Mouse (Mus musculus) kidney, postnatal 10 days (tissue): ENCODE measurements at regions not wholly inside any gene's neighbourhood (a gene's known extent, or its start where the extent isn't known, plus 50 kb on each side); places are given as distances from the start of the nearest gene placed in this dataset.

Source experiments
- DNase-seq: peaks from one replicate; pipeline ENCODE4 v3.0.0; 2021; ENCODE audit warnings: mixed read lengths

DNA sequence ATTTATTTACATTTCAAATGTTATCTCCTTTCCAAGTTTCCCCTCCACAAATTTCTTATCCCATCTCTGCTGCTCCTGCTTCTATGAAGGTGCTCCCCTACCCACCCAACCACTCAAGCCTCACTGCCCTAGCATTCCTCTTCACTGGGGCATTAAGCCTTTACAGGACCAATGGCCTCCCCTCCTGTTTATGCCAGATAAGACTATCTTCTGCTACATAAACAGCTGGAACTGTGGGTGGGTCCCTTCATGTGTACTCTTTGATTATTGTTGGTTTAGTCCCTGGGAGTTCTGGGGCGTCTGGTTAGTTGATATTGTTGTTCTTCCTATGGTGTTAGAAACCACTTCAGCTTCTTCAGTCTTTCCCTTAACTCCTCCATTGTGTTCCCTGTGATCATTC lies 1164.1 kb upstream of the Got2 start:
- no peak for DNase-seq

DNA sequence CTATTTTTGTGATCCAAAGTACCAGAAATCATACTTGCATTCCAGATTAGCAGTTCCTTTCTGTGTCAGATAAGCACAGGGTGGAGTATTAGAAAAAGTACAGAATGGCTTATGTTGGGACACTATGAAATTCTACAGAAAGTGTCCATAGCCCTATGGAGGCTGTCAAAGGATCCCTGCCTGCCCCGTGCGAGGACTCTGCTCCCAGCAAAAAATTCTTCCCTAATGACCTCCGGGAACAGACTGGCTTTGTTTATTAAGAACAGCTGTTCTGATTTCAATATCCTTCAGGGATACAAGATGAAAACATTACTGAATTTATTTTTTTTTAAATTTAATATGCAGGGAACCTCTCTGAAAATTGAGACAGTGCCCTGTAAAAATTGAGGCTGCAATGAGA lies 1151.4 kb upstream of the Got2 start:
- DNase-seq, result no peak

DNA sequence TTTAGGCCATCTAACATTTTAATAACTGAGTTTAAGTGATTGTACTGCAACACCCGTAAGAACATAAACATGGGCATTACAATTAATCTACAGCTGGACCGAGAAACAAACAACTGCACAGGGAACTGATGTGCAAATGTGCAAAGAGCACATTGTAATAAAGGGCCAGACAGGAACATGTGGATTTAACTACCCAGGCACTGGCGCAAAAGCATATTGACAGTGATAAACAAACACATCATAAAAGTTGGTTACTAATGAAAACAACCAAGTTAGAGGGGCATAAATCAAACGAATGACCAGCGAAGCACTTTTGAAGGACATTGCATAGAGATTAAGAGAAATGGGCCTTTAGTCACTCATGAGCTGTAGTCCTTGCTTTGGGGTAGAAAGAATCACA lies 1150.5 kb upstream of the Got2 start:
- DNase-seq, result no peak

DNA sequence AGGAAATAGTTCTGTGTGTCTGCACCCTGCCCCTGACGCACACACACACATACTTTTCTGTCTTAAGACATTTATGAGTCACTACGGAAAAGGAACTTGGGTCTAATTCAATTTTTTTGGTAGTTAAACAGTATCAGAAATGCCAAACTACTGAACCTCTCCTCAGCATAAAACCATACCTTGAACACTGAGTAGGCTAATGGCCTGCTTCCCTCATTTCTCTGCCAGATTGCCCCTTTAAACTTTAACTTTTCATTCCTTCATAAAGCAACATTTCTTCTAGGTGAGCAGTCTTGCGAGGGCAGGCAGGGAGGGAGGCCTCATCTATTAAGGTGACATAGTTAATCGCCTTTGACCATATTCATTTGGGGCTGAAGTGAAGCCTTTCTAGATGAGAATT lies 1143.8 kb upstream of the Got2 start:
- peak; percentile 8 for DNase-seq

DNA sequence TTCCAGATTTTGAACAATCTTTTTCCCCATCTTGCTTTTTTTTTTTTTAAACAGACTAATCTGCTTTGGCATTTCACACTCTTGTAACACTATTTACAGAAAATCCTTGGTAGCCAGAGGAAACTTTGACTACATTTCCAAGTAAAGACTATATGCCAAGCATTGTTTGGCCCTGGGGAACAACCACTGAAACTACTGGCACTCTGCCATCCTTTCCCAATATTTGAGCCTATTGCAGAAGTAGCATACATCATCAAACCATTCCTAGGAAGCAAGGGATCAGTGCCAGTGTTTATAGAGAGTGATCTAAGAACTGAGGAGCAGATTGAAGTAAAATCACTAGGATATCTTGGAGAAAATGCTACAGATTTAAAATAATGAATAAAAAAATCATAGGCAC lies 1127.2 kb upstream of the Got2 start:
- no peak for DNase-seq

DNA sequence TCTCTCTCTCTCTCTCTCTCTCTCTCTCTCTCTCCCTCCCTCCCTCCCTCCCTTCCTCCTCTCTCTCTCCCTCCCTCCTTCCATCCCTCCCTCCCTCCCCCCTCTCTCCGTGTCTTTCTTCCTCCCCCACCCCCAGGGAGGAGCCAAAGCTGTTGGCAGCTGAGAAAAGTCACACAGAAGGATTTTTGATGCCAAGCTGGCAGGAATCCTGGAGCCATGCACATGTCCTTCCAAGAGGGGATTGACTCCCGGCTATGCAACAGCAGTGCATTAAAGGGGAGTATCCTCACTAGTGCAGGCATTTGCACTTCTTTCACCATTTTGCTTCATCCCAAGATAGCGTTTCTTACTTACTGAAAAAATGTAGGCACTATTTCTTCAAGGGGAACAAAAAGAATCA lies 1115.8 kb upstream of the Got2 start:
- DNase-seq, result peak; percentile 12

DNA sequence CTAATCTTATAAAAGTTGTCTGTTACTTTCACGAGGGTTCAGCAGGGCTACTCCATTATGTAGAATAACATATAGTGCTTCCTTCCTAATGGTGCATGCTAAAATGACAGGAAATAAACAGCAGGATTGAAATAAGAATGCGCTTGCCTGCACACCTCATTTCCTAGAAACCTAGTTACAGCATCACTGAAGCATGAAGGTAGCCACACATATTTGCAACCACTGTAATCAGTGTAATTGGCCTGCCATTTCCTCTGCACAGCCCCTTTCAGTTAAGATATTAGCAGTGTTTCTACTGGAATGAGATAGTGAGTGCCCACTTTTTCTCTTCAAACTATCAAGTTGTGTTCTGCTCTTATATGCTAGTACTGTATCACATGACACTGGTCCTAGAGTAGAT lies 1094.8 kb upstream of the Got2 start:
- no peak for DNase-seq
